ENCODE assay signal across 8 mouse cellular contexts in the genomic region with DNA sequence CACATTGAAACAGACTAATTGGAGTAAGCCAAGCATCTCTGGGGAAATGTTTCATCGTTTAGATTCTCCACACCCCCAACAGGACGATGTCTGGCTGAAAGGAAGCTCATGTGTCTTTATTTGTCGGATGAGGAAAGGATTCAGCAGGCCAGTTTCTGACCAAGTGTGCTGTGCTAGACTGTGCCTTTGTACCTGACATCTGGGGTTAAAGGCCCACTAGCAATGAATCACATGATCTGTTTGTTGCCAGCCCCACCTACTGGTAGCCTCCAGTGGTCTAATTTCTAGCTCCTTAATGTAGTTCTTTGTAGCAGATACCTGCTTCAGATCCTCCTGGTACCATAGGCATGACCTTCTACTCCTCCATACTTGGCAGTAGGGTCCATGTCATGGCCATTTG.
DNase-seq lines count a peak whose midpoint lies in the region; ATAC-seq lines count a peak whose summit lies in the region.

No protein-coding gene starts in this region.

- no peak overlapping the region for H3K9ac ChIP-seq in limb, embryonic 11.5 days (ENCODE audit: low read length)

- peak; percentile 40 for DNase-seq in limb, embryonic 11.5 days (ENCODE audit: low spot score)
- no peak for DNase-seq in limb, embryonic 10.5 days (ENCODE audit: low spot score)
- peak; percentile 57 for DNase-seq in R1 (ENCODE audit: low read depth, low spot score)
- peak; percentile 3 to 20 for DNase-seq in natural killer cell, adult 2 months (ENCODE audit: low spot score in 2 of 2)
- no peak for DNase-seq in right cerebral cortex, postnatal 14 days
- no peak for DNase-seq in right cerebral cortex, adult 2 months (ENCODE audit: low spot score in 2 of 2)
- no peak for DNase-seq in adrenal gland, postnatal 4 days (ENCODE audit: low spot score in 2 of 2)

- H3K27ac ChIP-seq in limb, embryonic 11.5 days (replicated peaks; ENCODE audit: low read depth, low read length), result no peak overlapping the region
- no peak overlapping the region for H3K27ac ChIP-seq in limb, embryonic 10.5 days

- peaks cover 10% of the 10 kb centered on the region for H3K4me1 ChIP-seq in limb, embryonic 11.5 days (ENCODE audit: control insufficient read depth, insufficient read depth, low read length)
- peaks cover 35% of the 10 kb centered on the region for H3K4me1 ChIP-seq in limb, embryonic 10.5 days

- 34% methylated on average over 3 of the region's 3 CpGs for WGBS in limb, embryonic 11.5 days
- WGBS in limb, embryonic 10.5 days, result 51% methylated on average over 3 of the region's 3 CpGs

- no peak for ATAC-seq in limb, embryonic 11.5 days (ENCODE audit: insufficient number of reproducible peaks, low FRiP score, low TSS enrichment, low read depth)
- peak; percentile 75 to 76 for ATAC-seq in hematopoietic stem cell, adult 5-6 weeks (replicated peaks in 1 of 2; ENCODE audit: insufficient read depth in 1 of 2, low FRiP score in 2 of 2, low TSS enrichment in 1 of 2, low read depth in 1 of 2, poor library complexity in 2 of 2, severe bottlenecking in 2 of 2)

- H3K9me3 ChIP-seq in limb, embryonic 11.5 days (ENCODE audit: control insufficient read depth, low read length), result no peaks in the 10 kb centered on the region
- no peaks in the 10 kb centered on the region for H3K9me3 ChIP-seq in limb, embryonic 10.5 days (replicated peaks)

- H3K4me3 ChIP-seq in limb, embryonic 11.5 days (ENCODE audit: low read depth, low read length), result no peak overlapping the region
- H3K4me3 ChIP-seq in limb, embryonic 10.5 days, result no peak overlapping the region

- H3K36me3 ChIP-seq in limb, embryonic 11.5 days (ENCODE audit: control insufficient read depth, insufficient read depth, low read length), result no peaks in the 10 kb centered on the region
- no peaks in the 10 kb centered on the region for H3K36me3 ChIP-seq in limb, embryonic 10.5 days

- H3K4me2 ChIP-seq in limb, embryonic 11.5 days (ENCODE audit: low read depth, severe bottlenecking), result no peak overlapping the region

- no peaks in the 10 kb centered on the region for H3K27me3 ChIP-seq in limb, embryonic 11.5 days (ENCODE audit: control insufficient read depth, insufficient read depth, low read length)
- H3K27me3 ChIP-seq in limb, embryonic 10.5 days (ENCODE audit: low read depth, poor library complexity, severe bottlenecking), result no peaks in the 10 kb centered on the region

Comparison
In these comparisons a context has a peak if more than half of its experiments do, and no peak if none do; other contexts are left out.
1. DNase-seq: peak in limb, embryonic 11.5 days (single experiment), R1 (single experiment) and natural killer cell, adult 2 months (2 of 2); none in limb, embryonic 10.5 days (single experiment), right cerebral cortex, postnatal 14 days (single experiment), right cerebral cortex, adult 2 months (0 of 2) and adrenal gland, postnatal 4 days (0 of 2).